ENCODE assay signal across 16 mouse cellular contexts in the genomic region with DNA sequence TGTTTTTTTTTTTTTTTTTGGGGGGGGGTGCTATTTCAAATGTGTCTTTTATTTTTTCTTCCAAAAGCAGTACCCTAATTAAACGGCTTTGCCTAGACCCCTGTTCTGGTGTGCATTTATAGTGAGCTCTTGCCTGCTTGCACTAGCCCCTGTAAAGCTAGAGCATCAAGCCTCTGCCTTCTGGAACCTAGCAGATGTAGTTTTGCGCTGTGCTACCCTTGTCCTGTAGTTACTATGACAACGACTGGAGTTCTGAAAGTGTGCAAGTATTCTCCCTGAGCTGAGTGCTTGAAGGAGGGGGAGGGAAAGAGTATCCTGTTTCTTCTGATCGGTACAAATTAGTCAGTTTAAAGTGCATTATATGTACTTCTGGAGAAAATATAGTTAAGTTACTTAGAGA. TPM values are rescaled to one million over a fixed set of nuclear protein-coding genes. Genes with fewer than 3 reads are reported as not detected.
DNase-seq lines count a peak whose midpoint lies in the region; ATAC-seq lines count a peak whose summit lies in the region.
"Had no signal": no experiment of that assay in that cellular context is flagged by ENCODE, and none has a peak within 500 bp of the region (broad histone marks: within the 10 kb centered on the region; RNA-seq: fewer than 3 reads in every experiment).

No protein-coding gene starts in this region.

- WGBS in forebrain, embryonic 15.5 days = 20% methylated on average over 4 of the region's 4 CpGs
- 16% methylated on average over 4 of the region's 4 CpGs for WGBS in midbrain, embryonic 14.5 days

- H3K4me1 ChIP-seq in forebrain, embryonic 15.5 days = no peaks in the 10 kb centered on the region
- no peaks in the 10 kb centered on the region for H3K4me1 ChIP-seq in midbrain, embryonic 14.5 days (ENCODE audit: control insufficient read depth, insufficient read depth, low read length)
- H3K4me1 ChIP-seq: heart, embryonic 15.5 days; limb, embryonic 13.5 days; stomach, embryonic 15.5 days had no signal

- intact Hi-C loops in left cerebral cortex, postnatal 36 days (cut with DNase I) = no loop called here

- no peak overlapping the region for H3K27ac ChIP-seq in forebrain, embryonic 15.5 days (replicated peaks)
- no peak overlapping the region for H3K27ac ChIP-seq in midbrain, embryonic 14.5 days (replicated peaks; ENCODE audit: low read depth, low read length)
- H3K27ac ChIP-seq: heart, embryonic 15.5 days; limb, embryonic 13.5 days; stomach, embryonic 15.5 days had no signal

- DNase-seq in layer of hippocampus, adult 9-11 months = peak; percentile 35
- DNase-seq in layer of hippocampus, adult 8-10 months (ENCODE audit: low spot score in 2 of 2) = no peak
- peak; percentile 62 for DNase-seq in embryo, embryonic 11 days
- DNase-seq in midbrain, embryonic 14.5 days = peak; percentile 46
- no peak for DNase-seq in right cerebral cortex, postnatal 36 days (ENCODE audit: low spot score in 2 of 2)
- no peak for DNase-seq in left cerebral cortex, postnatal 36 days (ENCODE audit: low spot score in 2 of 2)
- DNase-seq in kidney, postnatal 14 days = no peak
- DNase-seq: cerebellum, adult 18-20 months; gastrocnemius, postnatal 36 days; lung, postnatal 36 days; thymus, postnatal 25 days had no signal

- no peaks in the 10 kb centered on the region for H3K9me3 ChIP-seq in forebrain, embryonic 15.5 days
- no peaks in the 10 kb centered on the region for H3K9me3 ChIP-seq in midbrain, embryonic 14.5 days (ENCODE audit: control insufficient read depth, low read length)
- H3K9me3 ChIP-seq: heart, embryonic 15.5 days; limb, embryonic 13.5 days; stomach, embryonic 15.5 days had no signal

- H3K27me3 ChIP-seq in forebrain, embryonic 15.5 days = no peaks in the 10 kb centered on the region
- no peaks in the 10 kb centered on the region for H3K27me3 ChIP-seq in midbrain, embryonic 14.5 days (ENCODE audit: control insufficient read depth, insufficient read depth, low read length)
- H3K27me3 ChIP-seq: heart, embryonic 15.5 days; limb, embryonic 13.5 days; stomach, embryonic 15.5 days had no signal

- H3K36me3 ChIP-seq in forebrain, embryonic 15.5 days = no peaks in the 10 kb centered on the region; the same call in 1 of the 2 replicates
- H3K36me3 ChIP-seq in midbrain, embryonic 14.5 days (ENCODE audit: control insufficient read depth, insufficient read depth, low read length) = peaks cover 38% of the 10 kb centered on the region
- H3K36me3 ChIP-seq: stomach, embryonic 15.5 days had no signal

- H3K4me2 ChIP-seq in forebrain, embryonic 15.5 days (replicated peaks) = no peak overlapping the region
- H3K4me2 ChIP-seq in midbrain, embryonic 14.5 days (ENCODE audit: low read length) = no peak overlapping the region
- H3K4me2 ChIP-seq: heart, embryonic 15.5 days; limb, embryonic 13.5 days; stomach, embryonic 15.5 days had no signal

- ATAC-seq in forebrain, embryonic 15.5 days (replicated peaks) = peak; percentile 63; the same call in 1 of the 2 replicates
- ATAC-seq in midbrain, embryonic 14.5 days (ENCODE audit: low FRiP score, low TSS enrichment) = no peak
- ATAC-seq: CD4-positive, CD25-positive, alpha-beta regulatory T cell, adult 4 months had no signal

- H3K9ac ChIP-seq in forebrain, embryonic 15.5 days (replicated peaks) = no peak overlapping the region
- no peak overlapping the region for H3K9ac ChIP-seq in midbrain, embryonic 14.5 days (replicated peaks; ENCODE audit: low read length)
- H3K9ac ChIP-seq: heart, embryonic 15.5 days; limb, embryonic 13.5 days; stomach, embryonic 15.5 days had no signal

- no peak overlapping the region for H3K4me3 ChIP-seq in forebrain, embryonic 15.5 days
- H3K4me3 ChIP-seq in midbrain, embryonic 14.5 days (replicated peaks; ENCODE audit: low read depth, low read length) = no peak overlapping the region
- H3K4me3 ChIP-seq: heart, embryonic 15.5 days; limb, embryonic 13.5 days; stomach, embryonic 15.5 days had no signal

RNA-seq across cellular contexts. Expression of a gene that starts 20.8 kb away (rescaled TPM):
- 1 to 10 TPM; 2.2 to 2.7 (median 2.6) TPM for total RNA-seq in layer of hippocampus, adult 8-10 months (2022)
- polyA plus RNA-seq in forebrain, embryonic 15.5 days (2015; fragmentation: Nextera tagmentation; extraction: Ambion mirVana) = 0.50 and 0.71 TPM in 2 replicates
- polyA plus RNA-seq in midbrain, embryonic 14.5 days (2014; fragmentation: Nextera tagmentation; extraction: Ambion mirVana) = 1.3 and 2.2 TPM in 2 replicates
- total RNA-seq in left cerebral cortex, postnatal 36 days (2021) = 1 to 10 TPM; 3.1 TPM
- polyA plus RNA-seq: CD4-positive, CD25-positive, alpha-beta regulatory T cell, adult 4 months had no signal

Comparison
In these comparisons a context has a peak if more than half of its experiments do, and no peak if none do; other contexts are left out.
1. DNase-seq: peak in layer of hippocampus, adult 9-11 months (single experiment), embryo, embryonic 11 days (single experiment) and midbrain, embryonic 14.5 days (single experiment); none in layer of hippocampus, adult 8-10 months (0 of 2), right cerebral cortex, postnatal 36 days (0 of 2), left cerebral cortex, postnatal 36 days (0 of 2) and kidney, postnatal 14 days (single experiment).